Mouse (Mus musculus) cerebellum, adult 2 months (tissue): ENCODE measurements around the gene Adam15.

Experiments
- CTCF ChIP-seq: fragments of 200-500 bp; IDR thresholded peaks from 2 replicates; pipeline ENCODE4 v1.5.1; 2011; ENCODE audit warnings: low read depth, mild to moderate bottlenecking, control low read depth, low read length, moderate library complexity, borderline replicate concordance; ENCODE audit not compliant: insufficient read depth
- POLR2A ChIP-seq: fragments of 200-500 bp; IDR thresholded peaks from 2 replicates; pipeline ENCODE4 v1.6.1; 2011; ENCODE audit warnings: low read length, control low read depth, borderline replicate concordance; ENCODE audit not compliant: insufficient read depth

DNA sequence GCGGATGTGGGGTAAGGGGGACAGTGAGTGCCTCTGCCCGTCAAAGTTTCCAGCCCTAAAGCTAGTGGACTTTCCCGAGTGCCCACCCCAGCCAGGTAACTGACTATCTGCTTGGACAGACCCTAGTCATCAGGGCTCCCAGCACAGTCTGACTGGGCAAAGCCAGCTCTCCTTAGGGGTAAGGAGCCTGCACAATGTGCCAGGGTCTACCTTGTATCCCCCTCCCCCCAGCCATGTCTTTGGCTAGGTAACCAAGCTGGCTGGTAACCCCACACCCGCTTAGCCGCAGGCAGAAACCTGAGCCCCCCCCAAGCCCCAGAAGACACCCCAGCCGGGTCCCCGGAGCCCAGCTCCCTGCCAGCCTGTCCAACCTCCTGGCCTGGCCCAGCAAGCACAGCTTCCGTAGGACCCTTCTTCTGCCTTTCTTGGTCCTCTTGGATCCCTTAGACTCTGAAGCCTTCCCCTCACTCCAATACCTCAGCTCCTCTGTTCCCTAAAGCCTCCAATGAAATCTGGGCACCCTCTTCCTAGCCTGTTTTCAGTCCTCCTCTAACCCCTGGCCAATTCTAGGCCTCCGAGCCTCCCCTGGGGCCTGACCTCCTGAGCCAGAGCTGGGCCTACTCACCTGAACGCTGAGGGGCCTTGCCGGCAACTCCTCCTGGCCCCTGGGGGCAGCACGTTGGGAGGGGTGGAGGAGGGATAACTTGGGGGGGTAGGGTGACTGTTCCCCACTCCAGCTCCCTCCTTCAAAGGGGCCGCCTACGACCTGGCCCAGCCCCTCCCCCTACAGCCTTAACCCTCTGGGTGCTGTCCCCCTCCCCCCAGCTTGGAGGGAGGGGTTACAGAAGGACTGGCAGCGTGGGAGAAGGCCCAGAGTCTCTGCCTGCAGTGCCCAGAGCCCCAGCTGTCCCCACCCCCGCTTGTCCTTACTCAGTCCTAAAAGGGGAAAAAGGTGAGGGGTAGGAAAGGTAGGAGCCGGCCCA, 36.9 kb upstream of the Adam15 start:
- TF ChIP-seq CTCF (no peak), POLR2A (no peak)
